Mouse (Mus musculus) small intestine, adult 2 months (tissue): ENCODE data around the gene Zfp46. TPM values are rescaled to one million over a fixed set of nuclear protein-coding genes. Genes with fewer than 3 reads are reported as not detected.
A peak's percentile ranks its signal among the peaks of the same experiment; 100 is the strongest.

Experiments used
- H3K27ac ChIP-seq: fragments of 200-500 bp; 2 replicates; pipeline ENCODE4 v1.5.1; 2012; ENCODE audit warnings: low read depth, low read length, control low read depth, inconsistent platforms; ENCODE audit not compliant: insufficient read depth
- H3K27me3 ChIP-seq: fragments of 200-500 bp; 2 replicates; pipeline ENCODE4 v1.6.1; 2012; ENCODE audit warnings: mild to moderate bottlenecking, moderate library complexity, low read length, inconsistent platforms; ENCODE audit not compliant: control insufficient read depth, insufficient read depth
- H3K36me3 ChIP-seq: fragments of 200-500 bp; 2 replicates; pipeline ENCODE4 v1.6.1; 2012; ENCODE audit warnings: mild to moderate bottlenecking, low read length, control low read depth, inconsistent platforms; ENCODE audit not compliant: control insufficient read depth, insufficient read depth
- H3K4me1 ChIP-seq: fragments of 200-500 bp; 2 replicates; pipeline ENCODE4 v1.6.1; 2012; ENCODE audit warnings: low read length, inconsistent platforms, mixed read lengths; ENCODE audit not compliant: control insufficient read depth, insufficient read depth, insufficient read length
- H3K4me3 ChIP-seq: fragments of 200-500 bp; 2 replicates; pipeline ENCODE4 v1.5.1; 2012; ENCODE audit warnings: low read depth, mild to moderate bottlenecking, control low read depth, inconsistent platforms, low read length, moderate library complexity
- CTCF ChIP-seq: fragments of 200-500 bp; IDR thresholded peaks from 2 replicates; pipeline ENCODE4 v1.5.1; 2012; ENCODE audit warnings: low read depth, mild to moderate bottlenecking, control low read depth, inconsistent platforms, low read length, moderate library complexity, mixed read lengths; ENCODE audit not compliant: insufficient replicate concordance, insufficient read length; ENCODE audit errors: extremely low read depth
- POLR2A ChIP-seq: fragments of 200-500 bp; IDR thresholded peaks from 2 replicates; pipeline ENCODE4 v1.6.1; 2012; ENCODE audit warnings: low read depth, mild to moderate bottlenecking, control low read depth, inconsistent platforms, low read length, moderate library complexity
- WGBS: fragments of 180-500 bp; shearing (Covaris S2); methylation state at CpG from one replicate; pipeline ENCODE4 v1.1.7; 2018; 5-methylcytosine and 5-hydroxymethylcytosine counted together
- polyA plus RNA-seq: library from polyadenylated mRNA; depleted of rRNA; stranded (reverse); fragments of >200 nt; gene quantifications from 2 replicates; pipeline ENCODE4 v1.2.3, GENCODE M21; 2012; rRNA removed

Zfp46 gene
- 4.0 and 9.4 TPM in 2 replicates for polyA plus RNA-seq

GRCm38 (mm10) chr4:136284455-136284854 is at the start of gene Zfp46:
Zfp46 (plus strand) TSS chr4:136284683.
- WGBS = 32% methylated on average over 5 of the region's 5 CpGs
- Histone ChIP-seq H3K4me3 (peak within 1 kb of the TSS; percentile 76), H3K27ac (peak within 1 kb of the TSS; percentile 87), H3K36me3 (peaks cover 8% of the 10 kb centered on the region; the same call in 1 of the 2 replicates), H3K27me3 (no peaks in the 10 kb centered on the region), H3K4me1 (peaks cover 3% of the 10 kb centered on the region; the same call in 1 of the 2 replicates)
- TF ChIP-seq POLR2A (no peak), CTCF (no peak)

GRCm38 (mm10) chr4:136238669-136239068 is 45.8 kb upstream of the Zfp46 start:
- Histone ChIP-seq H3K4me1 (no peaks in the 10 kb centered on the region), H3K27ac (no peak overlapping the region), H3K27me3 (no peaks in the 10 kb centered on the region), H3K36me3 (no peaks in the 10 kb centered on the region), H3K4me3 (no peak overlapping the region)
- TF ChIP-seq POLR2A = no peak
- no peak for TF ChIP-seq CTCF
- 46% methylated on average over 13 of the region's 13 CpGs for WGBS

GRCm38 (mm10) chr4:136239111-136239510 is 45.4 kb upstream of the Zfp46 start:
- Histone ChIP-seq H3K36me3 (no peaks in the 10 kb centered on the region), H3K4me3 (no peak overlapping the region), H3K27ac (no peak overlapping the region), H3K27me3 (no peaks in the 10 kb centered on the region), H3K4me1 (no peaks in the 10 kb centered on the region)
- WGBS = 76% methylated on average over 9 of the region's 9 CpGs
- TF ChIP-seq CTCF (no peak), POLR2A (no peak)

- H3K4me3 ChIP-seq = no peak overlapping the region
- 19% methylated on average over 8 of the region's 8 CpGs for WGBS
- H3K4me1 ChIP-seq = no peaks in the 10 kb centered on the region
- H3K27me3 ChIP-seq = no peaks in the 10 kb centered on the region
- TF ChIP-seq CTCF = peak; percentile 75; the same call in 1 of the 2 replicates
- no peak for TF ChIP-seq POLR2A
- H3K36me3 ChIP-seq = no peaks in the 10 kb centered on the region
- H3K27ac ChIP-seq = no peak overlapping the region
Observed at GRCm38 (mm10) chr4:136239622-136240021, 44.9 kb upstream of the Zfp46 start.

- Histone ChIP-seq H3K27ac (no peak overlapping the region), H3K4me3 (0 out of 2 replicates have a peak overlapping the region, but pooled peaks have one; percentile 2), H3K4me1 (no peaks in the 10 kb centered on the region), H3K36me3 (no peaks in the 10 kb centered on the region), H3K27me3 (no peaks in the 10 kb centered on the region)
- no peak for TF ChIP-seq CTCF
- no peak for TF ChIP-seq POLR2A
- 77% methylated on average over 14 of the region's 14 CpGs for WGBS
Observed at GRCm38 (mm10) chr4:136240123-136240522, 44.4 kb upstream of the Zfp46 start.

- H3K4me3 ChIP-seq = no peak overlapping the region
- no peaks in the 10 kb centered on the region for H3K36me3 ChIP-seq
- no peak overlapping the region for H3K27ac ChIP-seq
- TF ChIP-seq CTCF (no peak), POLR2A (no peak)
- WGBS = 82% methylated on average over 8 of the region's 8 CpGs
- no peaks in the 10 kb centered on the region for H3K27me3 ChIP-seq
- H3K4me1 ChIP-seq = no peaks in the 10 kb centered on the region
Observed at GRCm38 (mm10) chr4:136240955-136241354, 43.5 kb upstream of the Zfp46 start.

GRCm38 (mm10) chr4:136242065-136242703 is 42.3 kb upstream of the Zfp46 start:
- Histone ChIP-seq H3K4me3 (no peak overlapping the region), H3K27me3 (no peaks in the 10 kb centered on the region), H3K27ac (no peak overlapping the region), H3K36me3 (no peaks in the 10 kb centered on the region), H3K4me1 (no peaks in the 10 kb centered on the region; the same call in none of the 2 replicates)
- peak; percentile 33; the same call in 1 of the 2 replicates for TF ChIP-seq CTCF
- TF ChIP-seq POLR2A = no peak
- 44% methylated on average over 8 of the region's 8 CpGs for WGBS
